Mouse (Mus musculus) limb, embryonic 10.5 days (tissue): ENCODE data around the gene Vash2. TPM values are rescaled to one million over a fixed set of nuclear protein-coding genes. Genes with fewer than 3 reads are reported as not detected.
"Not testable (repeated sequence)": the region's sequence is repeated elsewhere in the genome, so short reads cannot be mapped to it uniquely, and the experiment has no call there.

Source experiments
- DNase-seq: peaks from one replicate; pipeline ENCODE4 v3.0.0-alpha.2; 2017; ENCODE audit warnings: low spot score
- H3K27ac ChIP-seq: fragments of 300-500 bp; sonication (generic); 2 replicates; pipeline ENCODE4 v1.5.1; 2016; ENCODE audit warnings: mild to moderate bottlenecking
- H3K27me3 ChIP-seq: fragments of 300-500 bp; sonication (generic); 2 replicates; pipeline ENCODE4 v1.6.1; 2016; ENCODE audit warnings: low read depth, mild to moderate bottlenecking; ENCODE audit not compliant: poor library complexity, severe bottlenecking
- H3K36me3 ChIP-seq: fragments of 300-500 bp; sonication (generic); 2 replicates; pipeline ENCODE4 v1.6.1; 2016; ENCODE audit warnings: mild to moderate bottlenecking, moderate library complexity
- H3K4me1 ChIP-seq: fragments of 300-500 bp; sonication (generic); 2 replicates; pipeline ENCODE4 v1.6.1; 2016
- H3K4me3 ChIP-seq: fragments of 300-500 bp; sonication (generic); 2 replicates; pipeline ENCODE4 v1.5.1; 2016; ENCODE audit warnings: mild to moderate bottlenecking, moderate library complexity
- H3K9me3 ChIP-seq: fragments of 300-500 bp; sonication (generic); replicated peaks from 2 replicates; pipeline ENCODE4 v1.6.1; 2016; ENCODE audit warnings: mild to moderate bottlenecking
- WGBS: fragments of 180-500 bp; shearing (Covaris S2); methylation state at CpG from one replicate; pipeline ENCODE4 v1.1.7; 2016; 5-methylcytosine and 5-hydroxymethylcytosine counted together
- polyA plus RNA-seq: library from polyadenylated mRNA; unstranded; fragments of >200 nt; fragmentation: Nextera tagmentation; extraction: Ambion mirVana; gene quantifications from 2 replicates; pipeline ENCODE4 v1.2.1, GENCODE M21; 2016

The Vash2 gene
- polyA plus RNA-seq, result 56.3 and 64.0 TPM in 2 replicates

GRCm38 (mm10) chr1:190979100-190979563 lies at the start of gene Vash2:
Gene Vash2 (minus strand): TSS chr1:190979296.
- Histone ChIP-seq H3K9me3 (no peaks in the 10 kb centered on the region), H3K4me3 (peak within 1 kb of the TSS; percentile 88), H3K27ac (peak within 1 kb of the TSS; percentile 96), H3K27me3 (no peaks in the 10 kb centered on the region), H3K36me3 (peaks cover 28% of the 10 kb centered on the region), H3K4me1 (peaks cover 52% of the 10 kb centered on the region)
- WGBS, result under 1% methylated on average over 38 of the region's 38 CpGs
- peak; percentile 92 for DNase-seq

GRCm38 (mm10) chr1:191026021-191026713 lies 47.1 kb upstream of the Vash2 start, which contains the start of gene Flvcr1:
Gene Flvcr1 (minus strand): TSS chr1:191026158.
- Histone ChIP-seq H3K36me3 (peaks cover 8% of the 10 kb centered on the region), H3K27ac (peak within 1 kb of the TSS; percentile 92), H3K27me3 (no peaks in the 10 kb centered on the region), H3K9me3 (no peaks in the 10 kb centered on the region), H3K4me1 (peaks cover 25% of the 10 kb centered on the region), H3K4me3 (peak within 1 kb of the TSS; percentile 89)
- DNase-seq, result peak; percentile 96
- WGBS, result under 1% methylated on average over 49 of the region's 50 CpGs

GRCm38 (mm10) chr1:191025016-191026012 lies 46.2 kb upstream of the Vash2 start:
- Histone ChIP-seq H3K36me3 (peaks cover 13% of the 10 kb centered on the region), H3K27me3 (no peaks in the 10 kb centered on the region), H3K9me3 (no peaks in the 10 kb centered on the region), H3K27ac (peak overlapping the region; percentile 92), H3K4me1 (peaks cover 25% of the 10 kb centered on the region), H3K4me3 (peak overlapping the region; percentile 89)
- 3% methylated on average over 69 of the region's 69 CpGs for WGBS
- DNase-seq, result no peak

- not testable (repeated sequence) for H3K9me3 ChIP-seq, H3K4me3 ChIP-seq, DNase-seq, H3K27me3 ChIP-seq, H3K27ac ChIP-seq
- peaks cover 22% of the 10 kb centered on the region for H3K36me3 ChIP-seq
- WGBS, result 99% methylated on average over 5 of the region's 6 CpGs
- H3K4me1 ChIP-seq, result peaks cover 25% of the 10 kb centered on the region
Measured at GRCm38 (mm10) chr1:191023806-191024205, 44.7 kb upstream of the Vash2 start.

- WGBS, result 92% methylated on average over 2 of the region's 2 CpGs
- no peaks in the 10 kb centered on the region for H3K27me3 ChIP-seq
- H3K9me3 ChIP-seq, result no peaks in the 10 kb centered on the region
- peaks cover 25% of the 10 kb centered on the region for H3K4me1 ChIP-seq
- no peak overlapping the region for H3K4me3 ChIP-seq
- no peak overlapping the region for H3K27ac ChIP-seq
- H3K36me3 ChIP-seq, result peaks cover 25% of the 10 kb centered on the region
- DNase-seq, result no peak
Measured at GRCm38 (mm10) chr1:191023140-191023539, 44.0 kb upstream of the Vash2 start.

- Histone ChIP-seq H3K27ac (no peak overlapping the region), H3K4me3 (no peak overlapping the region), H3K36me3 (peaks cover 29% of the 10 kb centered on the region), H3K4me1 (peaks cover 14% of the 10 kb centered on the region), H3K9me3 (no peaks in the 10 kb centered on the region), H3K27me3 (no peaks in the 10 kb centered on the region)
- DNase-seq, result no peak
- 85% methylated on average over 7 of the region's 7 CpGs for WGBS
Measured at GRCm38 (mm10) chr1:191021016-191021415, 41.9 kb upstream of the Vash2 start.

GRCm38 (mm10) chr1:191020217-191020924 lies 41.3 kb upstream of the Vash2 start:
- no peaks in the 10 kb centered on the region for H3K27me3 ChIP-seq
- H3K9me3 ChIP-seq, result no peaks in the 10 kb centered on the region
- H3K4me3 ChIP-seq, result no peak overlapping the region
- H3K4me1 ChIP-seq, result peaks cover 10% of the 10 kb centered on the region
- DNase-seq, result no peak
- no peak overlapping the region for H3K27ac ChIP-seq
- H3K36me3 ChIP-seq, result peaks cover 30% of the 10 kb centered on the region
- 92% methylated on average over 3 of the region's 3 CpGs for WGBS

- Histone ChIP-seq H3K9me3 (no peaks in the 10 kb centered on the region), H3K4me3 (no peak overlapping the region), H3K27me3 (no peaks in the 10 kb centered on the region), H3K36me3 (peaks cover 35% of the 10 kb centered on the region), H3K27ac (no peak overlapping the region), H3K4me1 (peaks cover 5% of the 10 kb centered on the region)
- WGBS, result 97% methylated on average over 5 of the region's 5 CpGs
- no peak for DNase-seq
Measured at GRCm38 (mm10) chr1:191019803-191020202, 40.7 kb upstream of the Vash2 start.

- Histone ChIP-seq H3K9me3 (no peaks in the 10 kb centered on the region), H3K27ac (no peak overlapping the region), H3K4me1 (no peaks in the 10 kb centered on the region), H3K4me3 (no peak overlapping the region), H3K36me3 (peaks cover 64% of the 10 kb centered on the region), H3K27me3 (no peaks in the 10 kb centered on the region)
- WGBS, result 94% methylated on average over 3 of the region's 3 CpGs
- DNase-seq, result no peak
Measured at GRCm38 (mm10) chr1:191014271-191014670, 35.2 kb upstream of the Vash2 start.

GRCm38 (mm10) chr1:191008707-191009106 lies 29.6 kb upstream of the Vash2 start:
- Histone ChIP-seq H3K4me3 (no peak overlapping the region), H3K9me3 (no peaks in the 10 kb centered on the region), H3K27ac (no peak overlapping the region), H3K36me3 (peaks cover 74% of the 10 kb centered on the region), H3K4me1 (no peaks in the 10 kb centered on the region), H3K27me3 (no peaks in the 10 kb centered on the region)
- 98% methylated on average over 5 of the region's 5 CpGs for WGBS
- DNase-seq, result no peak

GRCm38 (mm10) chr1:191002201-191002600 lies 23.1 kb upstream of the Vash2 start:
- Histone ChIP-seq H3K4me1 (no peaks in the 10 kb centered on the region), H3K4me3 (no peak overlapping the region), H3K36me3 (peaks cover 16% of the 10 kb centered on the region), H3K27ac (no peak overlapping the region), H3K27me3 (no peaks in the 10 kb centered on the region), H3K9me3 (no peaks in the 10 kb centered on the region)
- DNase-seq, result no peak
- WGBS, result 70% methylated on average over 6 of the region's 6 CpGs

GRCm38 (mm10) chr1:191000686-191001085 lies 21.6 kb upstream of the Vash2 start:
- 86% methylated on average over 3 of the region's 3 CpGs for WGBS
- no peaks in the 10 kb centered on the region for H3K9me3 ChIP-seq
- H3K27me3 ChIP-seq, result no peaks in the 10 kb centered on the region
- DNase-seq, result no peak
- H3K4me3 ChIP-seq, result no peak overlapping the region
- H3K27ac ChIP-seq, result no peak overlapping the region
- H3K36me3 ChIP-seq, result peaks cover 13% of the 10 kb centered on the region
- no peaks in the 10 kb centered on the region for H3K4me1 ChIP-seq
